Mouse (Mus musculus): ENCODE measurements around the gene Mllt6. TPM values are rescaled to one million over a fixed set of nuclear protein-coding genes. Genes with fewer than 3 reads are reported as not detected.
A peak's percentile ranks its signal among the peaks of the same experiment; 100 is the strongest.
"Not testable (repeated sequence)": the region's sequence is repeated elsewhere in the genome, so short reads cannot be mapped to it uniquely, and the experiment has no call there.

Mllt6 gene
- polyA plus RNA-seq, 1 experiment from 2014 or later: 3.3 TPM

DNA sequence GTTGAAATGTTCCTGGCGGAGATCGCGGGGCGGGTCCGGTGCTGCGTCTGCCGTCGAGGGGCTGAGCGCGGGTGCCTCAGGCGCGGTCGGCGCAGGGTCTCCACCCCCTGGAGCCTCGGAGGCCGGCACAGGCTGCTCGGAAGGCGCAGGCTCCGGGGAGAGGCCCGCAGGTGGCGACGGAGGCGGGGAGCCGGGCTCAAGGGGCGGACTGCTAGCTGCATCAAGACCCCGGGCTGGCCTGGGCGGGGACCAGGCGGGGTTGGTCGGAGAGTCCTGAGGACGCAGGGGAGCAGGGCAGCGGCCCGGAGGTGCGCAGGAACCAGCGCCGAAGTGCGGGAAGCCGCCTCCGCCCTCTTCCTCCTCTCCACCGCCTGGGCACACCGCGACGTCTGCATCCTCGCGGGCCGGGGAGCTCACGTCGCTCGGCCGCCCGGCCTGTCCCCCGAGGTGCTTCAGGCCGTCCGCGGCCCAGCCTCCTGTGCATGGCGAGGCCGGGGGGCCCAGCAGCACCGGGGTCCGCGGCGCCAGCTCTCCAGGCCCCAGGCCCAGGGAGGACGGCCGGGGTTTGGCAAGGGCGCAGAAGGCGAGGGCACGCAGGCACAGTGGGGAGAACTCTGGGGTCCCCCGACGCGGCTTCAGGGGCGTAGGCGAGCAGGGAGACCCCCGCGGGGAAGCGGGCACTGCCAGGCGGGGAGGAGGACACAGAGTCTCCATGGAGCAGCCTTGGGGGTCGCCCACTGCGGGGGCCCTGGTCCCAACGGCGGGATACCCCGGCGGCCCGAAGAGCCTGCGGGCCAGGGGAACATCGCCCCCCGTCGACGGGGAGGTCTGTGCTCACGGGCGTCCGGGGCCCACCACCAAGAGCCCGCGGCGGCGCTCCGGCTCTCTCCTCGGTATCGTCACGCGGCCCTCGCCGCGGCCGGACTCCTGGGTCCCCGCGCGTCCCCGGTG lies 34.4 kb upstream of the Mllt6 start:
- Histone ChIP-seq H3K27ac (no peak overlapping the region), H3K4me2 (peak overlapping the region; percentile 87), H3K36me3 (no peaks in the 10 kb centered on the region), H3K9ac (peak overlapping the region; percentile 79), H3K27me3 (peaks cover 78% of the 10 kb centered on the region), H3K9me3 (no peaks in the 10 kb centered on the region), H3K4me1 (peaks cover 44% of the 10 kb centered on the region), H3K4me3 (peak overlapping the region; percentile 70)
- WGBS: under 1% methylated on average over 105 of the region's 106 CpGs
- no peak for ATAC-seq (ENCODE audit: insufficient number of reproducible peaks, insufficient read depth, low FRiP score, low TSS enrichment, low read depth)

DNA sequence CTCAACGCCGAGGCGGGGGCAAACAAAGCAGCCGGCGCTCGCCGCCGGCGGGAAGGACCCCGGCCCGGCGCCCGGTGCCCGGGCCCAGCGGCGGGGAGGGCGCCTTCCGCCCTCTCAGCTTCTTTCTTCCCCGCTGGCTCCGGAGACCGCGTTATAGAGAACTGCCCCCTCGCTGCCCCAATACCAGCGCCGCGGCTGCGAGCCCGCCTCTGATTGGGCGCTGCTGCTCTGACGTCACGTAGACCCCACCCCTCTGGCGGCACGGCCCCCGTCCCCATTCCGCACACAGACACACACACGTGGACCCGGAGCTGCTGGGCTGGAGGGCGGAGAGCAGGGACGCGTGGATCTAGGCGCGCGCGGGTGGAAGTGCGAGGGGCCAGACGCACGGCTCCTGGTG lies 33.6 kb upstream of the Mllt6 start, which contains the start of gene Epop:
Gene Epop, minus strand, starts transcription at position 127 of the 400 bp plus-strand sequence.
- no peaks in the 10 kb centered on the region for H3K9me3 ChIP-seq
- H3K36me3 ChIP-seq: no peaks in the 10 kb centered on the region
- peak; percentile 85 for ATAC-seq (ENCODE audit: insufficient number of reproducible peaks, insufficient read depth, low FRiP score, low TSS enrichment, low read depth)
- H3K4me1 ChIP-seq: peaks cover 44% of the 10 kb centered on the region
- H3K9ac ChIP-seq: peak within 1 kb of the TSS; percentile 79
- peaks cover 72% of the 10 kb centered on the region for H3K27me3 ChIP-seq
- WGBS: 1% methylated on average over 29 of the region's 47 CpGs
- H3K4me3 ChIP-seq: peak within 1 kb of the TSS; percentile 70
- H3K27ac ChIP-seq: no peak within 1 kb of the TSS
- H3K4me2 ChIP-seq: peak within 1 kb of the TSS; percentile 87

GRCm38 (mm10) chr11:97631046-97631445 lies 32.2 kb upstream of the Mllt6 start:
- Histone ChIP-seq H3K27ac (no peak overlapping the region), H3K27me3 (peaks cover 58% of the 10 kb centered on the region), H3K9ac (no peak overlapping the region), H3K4me2 (no peak overlapping the region), H3K36me3 (no peaks in the 10 kb centered on the region), H3K4me3 (no peak overlapping the region), H3K9me3 (no peaks in the 10 kb centered on the region), H3K4me1 (peaks cover 43% of the 10 kb centered on the region)
- WGBS: 22% methylated on average over 2 of the region's 2 CpGs
- no peak for ATAC-seq (ENCODE audit: insufficient number of reproducible peaks, insufficient read depth, low FRiP score, low TSS enrichment, low read depth)

- peaks cover 39% of the 10 kb centered on the region for H3K4me1 ChIP-seq
- H3K4me2 ChIP-seq: no peak overlapping the region
- ATAC-seq (ENCODE audit: insufficient number of reproducible peaks, insufficient read depth, low FRiP score, low TSS enrichment, low read depth): no peak
- no peaks in the 10 kb centered on the region for H3K9me3 ChIP-seq
- H3K4me3 ChIP-seq: no peak overlapping the region
- H3K36me3 ChIP-seq: no peaks in the 10 kb centered on the region
- no peak overlapping the region for H3K27ac ChIP-seq
- H3K9ac ChIP-seq: no peak overlapping the region
- H3K27me3 ChIP-seq: peaks cover 53% of the 10 kb centered on the region
- 14% methylated on average over 5 of the region's 5 CpGs for WGBS
Observed at GRCm38 (mm10) chr11:97631500-97631899, 31.7 kb upstream of the Mllt6 start.

GRCm38 (mm10) chr11:97631938-97632337 lies 31.3 kb upstream of the Mllt6 start:
- no peak overlapping the region for H3K27ac ChIP-seq
- H3K27me3 ChIP-seq: peaks cover 49% of the 10 kb centered on the region
- no peak overlapping the region for H3K4me3 ChIP-seq
- 4% methylated on average over 12 of the region's 12 CpGs for WGBS
- H3K9ac ChIP-seq: no peak overlapping the region
- H3K36me3 ChIP-seq: no peaks in the 10 kb centered on the region
- peaks cover 36% of the 10 kb centered on the region for H3K4me1 ChIP-seq
- ATAC-seq (ENCODE audit: insufficient number of reproducible peaks, insufficient read depth, low FRiP score, low TSS enrichment, low read depth): peak; percentile 5; the same call in 1 of the 2 replicates
- H3K9me3 ChIP-seq: no peaks in the 10 kb centered on the region
- no peak overlapping the region; the same call in 1 of the 2 replicates for H3K4me2 ChIP-seq

GRCm38 (mm10) chr11:97632440-97632839 lies 30.8 kb upstream of the Mllt6 start:
- Histone ChIP-seq H3K4me1 (peaks cover 31% of the 10 kb centered on the region), H3K27me3 (peaks cover 44% of the 10 kb centered on the region)
- H3K9ac ChIP-seq; H3K9me3 ChIP-seq; H3K27ac ChIP-seq; H3K4me2 ChIP-seq; ATAC-seq (ENCODE audit: insufficient number of reproducible peaks, insufficient read depth, low FRiP score, low TSS enrichment, low read depth); H3K36me3 ChIP-seq; H3K4me3 ChIP-seq: not testable (repeated sequence)
- 81% methylated on average over 4 of the region's 4 CpGs for WGBS

GRCm38 (mm10) chr11:97635468-97636019 lies 27.7 kb upstream of the Mllt6 start:
- no peak for ATAC-seq (ENCODE audit: insufficient number of reproducible peaks, insufficient read depth, low FRiP score, low TSS enrichment, low read depth)
- no peaks in the 10 kb centered on the region for H3K9me3 ChIP-seq
- H3K27me3 ChIP-seq: peaks cover 14% of the 10 kb centered on the region
- WGBS: 82% methylated on average over 11 of the region's 11 CpGs
- H3K27ac ChIP-seq: no peak overlapping the region
- H3K4me2 ChIP-seq: no peak overlapping the region
- H3K4me3 ChIP-seq: no peak overlapping the region
- peaks cover 4% of the 10 kb centered on the region; the same call in 1 of the 2 replicates for H3K4me1 ChIP-seq
- H3K36me3 ChIP-seq: no peaks in the 10 kb centered on the region
- H3K9ac ChIP-seq: 0 out of 2 replicates have a peak overlapping the region, but pooled peaks have one; percentile 4

DNA sequence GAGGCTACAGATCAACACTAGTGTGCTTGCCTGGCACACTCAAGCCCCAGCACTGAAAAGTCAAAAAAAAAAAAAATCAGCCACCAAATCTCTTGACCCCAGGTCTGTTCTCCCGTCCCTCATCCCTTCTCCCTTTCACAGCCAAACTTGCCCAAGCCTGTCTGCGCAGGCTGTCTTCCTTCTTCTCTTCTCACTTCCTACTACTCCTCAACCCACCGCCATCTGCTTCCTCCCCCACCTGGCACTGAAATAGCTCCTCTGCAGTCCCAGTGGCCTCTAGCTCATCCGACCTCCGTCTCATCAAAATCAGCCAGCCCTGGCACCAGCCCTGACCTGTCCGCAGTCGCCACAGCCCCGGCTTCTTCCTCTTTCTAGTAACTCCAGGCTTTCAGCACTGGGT lies 21.5 kb upstream of the Mllt6 start:
- no peaks in the 10 kb centered on the region for H3K36me3 ChIP-seq
- H3K27me3 ChIP-seq: no peaks in the 10 kb centered on the region
- H3K27ac ChIP-seq: no peak overlapping the region
- H3K4me3 ChIP-seq: no peak overlapping the region
- no peak for ATAC-seq (ENCODE audit: insufficient number of reproducible peaks, insufficient read depth, low FRiP score, low TSS enrichment, low read depth)
- WGBS: 56% methylated on average over 8 of the region's 8 CpGs
- H3K4me1 ChIP-seq: no peaks in the 10 kb centered on the region
- no peaks in the 10 kb centered on the region for H3K9me3 ChIP-seq
- no peak overlapping the region for H3K9ac ChIP-seq
- no peak overlapping the region for H3K4me2 ChIP-seq

DNA sequence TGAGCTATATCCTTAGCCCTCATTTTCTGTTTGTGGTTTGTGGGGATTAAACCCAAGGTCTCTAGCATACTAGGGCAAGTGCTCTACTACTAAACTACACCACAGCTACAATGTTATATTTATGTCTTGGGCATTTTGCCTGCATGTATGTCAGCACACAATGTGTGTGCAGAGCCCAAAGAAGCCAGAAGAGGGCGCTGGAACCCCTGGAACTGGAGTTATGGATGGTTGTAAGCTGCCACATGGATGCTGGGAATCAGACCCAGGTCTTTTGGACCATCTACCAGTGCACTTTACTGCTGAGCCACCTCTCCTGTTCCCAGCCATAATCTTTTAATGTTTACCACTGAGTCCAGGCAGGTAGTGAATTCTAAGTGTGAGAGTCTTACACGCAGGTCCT lies 20.5 kb upstream of the Mllt6 start:
- WGBS: 51% methylated on average over 2 of the region's 2 CpGs
- Histone ChIP-seq H3K36me3 (no peaks in the 10 kb centered on the region), H3K27ac (no peak overlapping the region), H3K9ac (no peak overlapping the region), H3K27me3 (no peaks in the 10 kb centered on the region), H3K4me2 (no peak overlapping the region), H3K4me1 (no peaks in the 10 kb centered on the region), H3K4me3 (no peak overlapping the region), H3K9me3 (no peaks in the 10 kb centered on the region)
- ATAC-seq (ENCODE audit: insufficient number of reproducible peaks, insufficient read depth, low FRiP score, low TSS enrichment, low read depth): no peak

GRCm38 (mm10) chr11:97643380-97644055 lies 19.7 kb upstream of the Mllt6 start:
- Histone ChIP-seq H3K9ac (no peak overlapping the region), H3K9me3 (no peaks in the 10 kb centered on the region), H3K4me1 (no peaks in the 10 kb centered on the region), H3K27me3 (no peaks in the 10 kb centered on the region), H3K36me3 (no peaks in the 10 kb centered on the region), H3K27ac (no peak overlapping the region), H3K4me3 (no peak overlapping the region), H3K4me2 (no peak overlapping the region)
- no peak for ATAC-seq (ENCODE audit: insufficient number of reproducible peaks, insufficient read depth, low FRiP score, low TSS enrichment, low read depth)
- WGBS: 77% methylated on average over 8 of the region's 8 CpGs

- ATAC-seq (ENCODE audit: insufficient number of reproducible peaks, insufficient read depth, low FRiP score, low TSS enrichment, low read depth): no peak
- Histone ChIP-seq H3K4me1 (no peaks in the 10 kb centered on the region), H3K4me3 (no peak overlapping the region), H3K9ac (no peak overlapping the region), H3K27ac (no peak overlapping the region), H3K27me3 (no peaks in the 10 kb centered on the region), H3K36me3 (no peaks in the 10 kb centered on the region), H3K4me2 (no peak overlapping the region), H3K9me3 (no peaks in the 10 kb centered on the region)
- WGBS: 7% methylated on average over 6 of the region's 6 CpGs
Observed at GRCm38 (mm10) chr11:97644834-97645233, 18.4 kb upstream of the Mllt6 start.

Data from embryonic facial prominence, embryonic 13.5 days (tissue).